Mouse (Mus musculus) heart, adult 18-20 months (tissue): ENCODE results near the gene Apod. TPM values are rescaled to one million over a fixed set of nuclear protein-coding genes. Genes with fewer than 3 reads are reported as not detected.

Source experiments
- DNase-seq, 2 experiments: peaks; one replicate each; pipeline ENCODE4 v3.0.0; 2021 to 2022; ENCODE audit warnings: mixed read lengths in 1 of 2
- long read RNA-seq, 2 experiments: library from polyadenylated mRNA; stranded (forward); transcript quantifications; one replicate each; pipeline ENCODE4 v2.0.0; 2021
- total RNA-seq, 2 experiments: library from RNA; stranded (reverse); gene quantifications; 2 replicates each; pipeline ENCODE4 v1.2.3; 2021

Gene Apod
- 1 to 10 TPM; 5.5 to 6.8 TPM for total RNA-seq
- long read RNA-seq, experiment 1, partial matches to known transcripts, result 1 of 5 reads
- long read RNA-seq, experiment 1, other reads (novel, unspliced or antisense), result 0 of 5 reads
- long read RNA-seq, experiment 2, partial matches to known transcripts, result 0 of 2 reads
- long read RNA-seq, experiment 2, other reads (novel, unspliced or antisense), result 1 of 2 reads

DNA sequence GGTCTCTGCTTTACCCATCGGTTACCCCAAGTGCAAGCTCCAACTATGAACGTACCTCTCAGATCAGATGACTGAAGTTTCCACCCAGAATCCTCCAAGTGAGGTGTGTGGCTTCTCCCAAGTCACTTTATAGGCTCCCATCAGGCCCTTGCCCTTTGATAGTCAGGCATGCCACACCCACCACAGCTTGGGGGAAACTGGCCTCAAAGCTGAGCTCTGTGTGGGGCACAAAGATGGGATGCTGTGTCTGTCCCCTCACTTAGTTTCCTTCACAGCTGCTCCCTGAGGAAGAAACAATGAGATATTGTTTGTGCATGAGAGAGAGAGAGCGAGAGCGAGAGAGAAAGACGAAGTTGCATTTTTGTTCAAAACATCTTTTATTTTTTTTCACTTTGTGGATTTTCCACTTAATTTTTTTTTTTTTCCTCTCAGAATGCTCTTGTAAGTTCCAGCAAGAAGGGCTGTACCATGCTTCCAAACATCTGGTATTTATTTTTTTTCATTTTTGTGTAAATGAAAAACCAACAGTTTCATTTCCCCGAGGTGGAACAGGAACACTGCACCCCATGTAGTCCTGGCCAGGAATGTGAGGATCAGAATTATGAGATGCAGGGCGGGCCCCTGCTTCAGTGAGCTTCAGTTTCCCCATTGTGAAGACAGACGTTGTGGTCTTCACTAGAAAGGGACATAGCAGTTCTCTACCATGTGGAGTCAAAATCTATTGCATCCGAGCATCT lies at the start of gene Apod:
TSS of gene Apod (minus strand) at position 312 of the 737 bp plus-strand sequence.
- peak in 1 of 2 experiments; percentile 25 for DNase-seq

DNA sequence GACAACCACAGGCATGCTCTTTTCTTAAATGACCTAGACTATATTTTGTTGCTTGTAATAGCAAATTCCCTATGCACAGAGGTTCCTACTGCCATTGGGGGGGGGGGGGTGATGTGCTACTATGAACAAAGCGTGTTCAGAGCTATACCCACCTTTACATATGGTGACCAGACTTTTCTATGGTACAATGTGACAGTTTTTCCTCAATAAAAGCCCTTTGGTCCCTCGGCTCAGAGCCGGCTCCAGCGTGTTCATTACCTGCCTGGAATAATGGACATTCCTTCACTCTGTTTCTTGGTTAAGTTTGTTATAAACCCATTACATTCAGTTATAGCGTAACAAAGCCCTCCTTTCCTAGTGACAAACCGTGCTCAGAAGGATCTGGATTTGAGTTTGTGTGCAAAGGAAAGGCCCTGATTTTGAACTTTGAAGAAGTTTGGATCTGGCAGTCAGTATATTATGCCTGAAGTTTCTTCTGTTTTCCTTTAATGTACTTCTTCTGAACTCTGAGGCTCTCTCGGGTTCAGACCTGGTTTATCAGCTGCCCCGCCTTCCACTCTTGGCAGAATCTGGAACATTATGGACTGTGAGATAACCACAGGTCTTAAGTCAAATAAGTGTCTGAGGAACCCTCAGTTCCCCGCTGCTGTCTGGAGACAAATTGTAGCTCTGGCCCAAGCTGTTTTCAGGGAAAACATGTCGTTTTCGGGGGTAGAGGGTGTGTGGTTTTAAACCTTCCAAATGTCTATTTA lies 49.3 kb upstream of the Apod start:
- DNase-seq, result no peak

DNA sequence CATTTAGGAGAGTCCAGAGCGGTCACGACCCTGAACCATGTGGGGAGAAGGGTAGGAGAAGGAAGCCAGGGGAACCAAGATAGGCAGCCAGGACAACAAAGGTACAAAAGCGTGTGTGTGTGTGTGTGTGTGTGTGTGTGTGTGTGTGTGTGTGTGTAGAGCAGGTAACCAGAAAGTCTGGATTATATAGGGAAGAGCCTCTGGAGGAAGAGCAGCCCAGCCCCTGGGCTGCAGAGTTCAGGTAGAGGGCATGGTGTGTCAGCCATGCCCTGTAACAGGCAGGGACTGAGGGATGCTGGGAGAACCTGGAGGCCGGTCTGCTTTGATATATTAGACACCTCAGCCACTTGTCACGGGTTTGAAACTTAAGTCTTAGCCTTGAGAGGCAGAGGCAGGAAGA lies 44.9 kb upstream of the Apod start:
- DNase-seq, result no peak

DNA sequence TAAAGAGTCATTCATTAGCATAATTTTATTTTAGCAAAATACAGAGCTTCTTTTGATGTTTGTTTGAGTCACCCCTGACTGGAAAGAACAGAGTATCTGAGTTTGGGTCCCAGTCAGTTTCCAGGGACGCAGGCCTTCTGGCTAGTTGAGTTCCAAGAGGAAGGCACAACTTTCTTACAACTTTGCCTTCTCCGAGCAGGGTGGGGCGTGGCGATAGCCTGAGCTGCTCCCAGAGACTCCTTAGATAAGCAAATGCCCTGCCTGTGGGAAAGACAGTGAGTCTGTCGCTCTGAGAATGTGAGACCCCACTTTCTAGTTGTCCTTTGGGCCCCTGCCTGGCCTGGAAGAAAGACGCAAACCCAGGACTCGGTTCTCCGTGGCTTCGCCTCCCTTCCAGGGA lies 44.4 kb upstream of the Apod start:
- no peak for DNase-seq

DNA sequence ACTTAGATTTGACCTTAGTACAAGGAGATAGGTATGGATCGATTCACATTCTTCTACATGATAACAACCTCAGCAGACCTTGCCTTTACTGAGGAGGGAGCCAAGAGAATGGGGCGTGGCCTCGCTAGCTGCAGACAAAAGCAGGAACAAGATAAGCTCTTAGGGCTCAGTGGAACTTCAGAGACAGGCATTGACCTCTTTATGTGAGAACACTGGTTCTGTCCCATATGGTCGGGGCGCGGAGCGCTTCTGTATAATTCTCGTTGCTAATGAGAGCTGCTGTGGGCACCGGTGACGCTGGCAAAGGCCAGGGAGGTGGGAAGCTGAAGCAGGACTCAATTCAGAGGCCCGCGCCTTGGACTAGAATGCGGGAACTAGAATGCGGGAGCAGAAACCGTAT lies 44.0 kb upstream of the Apod start:
- DNase-seq, result peak in 1 of 2 experiments; percentile 6

DNA sequence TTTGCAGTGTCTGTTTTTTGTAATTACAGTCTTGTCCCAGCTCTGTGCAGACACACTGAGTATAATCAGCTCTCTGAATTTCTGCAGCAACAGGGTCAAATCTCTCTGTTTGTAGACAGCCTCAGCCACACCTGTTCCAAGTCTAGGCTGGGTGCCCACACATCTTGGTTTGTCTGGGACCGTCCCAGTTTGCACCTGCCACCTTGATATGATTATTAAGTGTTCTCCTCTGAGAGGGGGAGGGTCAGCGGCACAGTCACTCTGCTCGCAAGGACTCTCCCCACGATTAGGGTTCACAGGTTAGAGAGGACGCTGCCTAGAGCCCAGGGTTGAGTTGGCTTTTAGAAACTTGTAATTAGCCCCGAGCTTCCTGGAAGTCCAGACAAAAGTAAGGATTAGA lies 41.3 kb upstream of the Apod start:
- DNase-seq, result no peak

DNA sequence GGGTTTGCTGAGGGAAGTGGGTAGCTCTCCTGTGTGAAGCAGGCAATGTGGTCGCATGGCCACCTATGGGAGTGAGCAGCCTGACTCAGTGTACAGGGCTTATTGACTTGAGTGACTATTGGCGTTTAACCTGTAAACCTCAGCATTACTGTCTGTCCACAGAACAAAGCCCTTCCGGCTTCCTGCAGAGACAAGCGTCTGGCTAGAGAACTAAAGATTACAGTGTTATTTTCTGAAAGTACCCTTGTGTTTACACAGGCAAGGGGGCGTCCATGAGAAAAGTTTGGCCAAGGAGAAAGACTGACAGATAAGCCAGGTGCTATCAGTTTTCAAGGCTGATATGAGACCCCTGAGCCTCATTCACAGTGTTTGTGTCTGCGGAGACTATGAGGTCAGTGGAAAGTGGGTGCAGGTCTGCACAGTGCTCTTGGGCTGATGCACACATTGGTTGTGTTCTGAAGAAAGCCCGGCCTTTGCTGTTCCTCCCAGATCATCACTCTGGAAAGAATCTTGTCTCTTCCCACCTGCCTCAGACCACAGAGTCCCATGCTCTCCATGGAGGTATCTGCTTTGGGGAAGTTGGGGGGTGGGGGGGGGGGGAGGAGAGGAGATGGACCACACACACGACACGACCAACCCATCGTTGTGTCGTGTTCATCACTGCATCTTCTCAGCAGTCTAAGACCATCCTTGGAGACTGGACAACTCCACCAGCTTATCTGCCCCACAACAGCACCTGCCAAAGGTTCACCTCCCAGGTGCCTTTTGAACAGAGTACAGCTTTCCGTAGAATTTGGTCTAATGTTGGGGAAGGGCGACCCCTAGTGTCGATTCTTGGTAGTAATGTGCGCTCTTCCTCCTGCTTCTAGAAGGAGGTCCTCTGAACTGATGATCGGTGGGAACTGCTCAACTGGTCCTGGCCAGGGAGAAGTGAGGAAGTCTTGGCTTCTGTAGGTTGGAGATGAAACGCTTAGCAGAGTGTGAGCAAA lies 40.0 kb upstream of the Apod start:
- peak; percentile 51 to 86 for DNase-seq

DNA sequence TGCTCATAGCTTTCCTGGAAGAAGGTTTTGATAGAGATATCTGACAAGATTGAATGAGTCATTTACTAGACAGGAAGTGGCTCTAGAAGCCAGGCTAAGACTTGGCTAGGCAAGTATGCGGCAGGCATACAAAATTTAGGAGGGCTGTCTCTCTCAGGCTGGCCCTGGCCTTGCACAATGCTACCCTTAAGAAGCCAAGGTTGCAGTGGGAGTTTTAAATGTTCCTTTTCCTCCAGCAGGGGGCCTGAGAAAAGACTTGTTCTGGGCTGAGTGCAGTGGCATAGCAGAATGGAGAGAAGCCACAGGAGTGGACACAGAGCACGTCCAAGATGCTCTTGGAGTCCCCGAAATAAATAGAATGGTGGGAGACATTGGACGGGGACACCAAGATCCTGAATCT lies 38.4 kb upstream of the Apod start:
- DNase-seq, result peak; percentile 39 to 41

DNA sequence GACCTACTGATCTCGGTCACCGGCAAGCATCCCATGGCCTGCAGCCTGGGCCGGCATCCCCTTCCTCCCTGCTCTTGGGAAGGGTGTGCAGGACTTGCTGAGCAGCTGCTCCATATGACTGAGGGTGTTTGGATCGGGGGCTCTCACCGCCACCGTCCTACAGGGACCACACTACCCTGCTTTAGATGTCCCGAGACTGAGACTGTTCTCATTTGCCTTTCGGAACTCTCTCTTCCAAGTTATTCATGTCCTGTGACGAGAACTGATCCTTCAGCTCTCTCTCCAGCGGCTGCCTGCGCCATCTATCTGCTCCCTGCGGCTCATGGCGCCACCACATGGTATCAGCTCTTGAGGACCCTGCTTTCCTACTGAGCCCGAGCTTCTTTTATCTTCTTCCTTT lies 33.0 kb upstream of the Apod start:
- DNase-seq, result peak; percentile 79 to 81

DNA sequence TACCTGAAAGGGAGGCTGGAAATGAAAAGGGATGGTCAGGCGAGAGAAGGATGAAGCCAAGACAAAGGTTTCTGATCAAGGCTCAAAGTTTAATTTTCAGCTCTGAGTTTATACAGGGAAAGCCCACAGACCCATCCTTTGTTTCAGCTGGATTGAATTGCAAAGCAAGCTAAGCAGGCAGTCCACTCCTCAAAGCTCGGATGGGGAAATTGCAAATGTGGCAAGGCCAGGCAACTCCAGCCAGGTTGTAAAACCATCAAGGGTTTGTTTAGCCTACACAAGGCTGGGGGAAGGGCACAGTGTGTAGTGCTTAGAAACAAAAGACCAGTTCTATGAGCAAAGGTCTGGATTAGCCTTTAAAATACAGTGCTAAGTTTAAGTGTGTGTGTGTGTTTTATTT lies 28.4 kb upstream of the Apod start:
- DNase-seq, result peak; percentile 15 to 22

DNA sequence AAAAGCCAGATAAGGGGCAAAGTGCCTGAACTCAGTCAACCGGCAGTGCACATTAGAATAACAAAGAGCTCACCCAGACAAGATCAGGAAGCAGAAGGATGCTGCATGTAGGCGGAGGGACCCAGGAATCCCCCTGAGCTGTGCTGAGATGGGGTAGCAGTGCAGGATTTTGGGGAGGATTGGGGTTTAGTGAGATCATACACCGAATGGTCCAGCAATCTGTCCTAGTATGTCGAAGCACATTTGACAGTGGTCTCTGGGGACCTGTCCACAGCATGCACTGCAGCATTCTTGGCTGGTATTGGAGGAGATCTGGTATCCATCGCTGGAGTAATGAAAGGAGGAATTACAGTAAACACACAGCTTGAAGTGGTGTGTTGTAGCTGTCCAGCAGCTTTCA lies 27.9 kb upstream of the Apod start:
- DNase-seq, result peak; percentile 35 to 64

DNA sequence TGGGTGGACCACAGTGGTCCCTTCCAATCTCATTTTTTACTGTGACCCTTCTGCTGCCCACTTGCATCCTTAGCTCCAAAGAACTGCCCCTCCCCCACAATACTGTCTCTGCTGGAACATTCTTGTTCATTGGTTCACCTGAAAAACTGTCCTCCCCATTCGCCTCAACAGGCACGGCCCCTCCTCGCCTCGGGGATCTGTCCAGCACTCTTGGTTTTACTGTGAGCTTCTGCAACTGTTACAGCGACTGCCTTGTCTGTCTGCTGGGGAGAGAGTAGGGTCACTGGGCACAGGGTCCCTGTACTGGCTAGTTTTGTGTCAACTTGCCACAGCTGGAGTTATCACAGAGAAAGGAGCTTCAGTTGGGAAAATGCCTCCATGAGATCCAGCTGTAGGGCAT lies 24.7 kb upstream of the Apod start:
- no peak for DNase-seq

DNA sequence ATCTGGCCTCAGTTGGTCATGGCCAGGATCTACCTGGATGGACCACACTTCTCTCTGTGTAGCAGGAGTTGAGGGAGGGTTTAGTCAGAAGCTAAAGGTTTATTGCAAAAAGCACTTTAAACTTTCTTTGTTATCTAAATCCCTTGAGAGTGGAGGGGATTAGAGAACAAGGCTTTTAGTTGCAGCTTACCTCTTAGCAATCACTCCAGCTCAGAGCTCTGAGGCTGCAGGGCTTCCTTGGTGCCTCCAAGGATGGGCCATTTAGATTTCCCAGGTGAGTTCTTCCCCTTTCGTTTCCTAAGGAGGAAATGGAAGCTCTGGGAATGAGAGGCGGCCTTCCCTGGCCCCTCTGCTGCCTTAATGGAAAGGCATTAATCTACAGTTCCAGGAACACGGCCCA lies 23.3 kb upstream of the Apod start:
- no peak for DNase-seq

DNA sequence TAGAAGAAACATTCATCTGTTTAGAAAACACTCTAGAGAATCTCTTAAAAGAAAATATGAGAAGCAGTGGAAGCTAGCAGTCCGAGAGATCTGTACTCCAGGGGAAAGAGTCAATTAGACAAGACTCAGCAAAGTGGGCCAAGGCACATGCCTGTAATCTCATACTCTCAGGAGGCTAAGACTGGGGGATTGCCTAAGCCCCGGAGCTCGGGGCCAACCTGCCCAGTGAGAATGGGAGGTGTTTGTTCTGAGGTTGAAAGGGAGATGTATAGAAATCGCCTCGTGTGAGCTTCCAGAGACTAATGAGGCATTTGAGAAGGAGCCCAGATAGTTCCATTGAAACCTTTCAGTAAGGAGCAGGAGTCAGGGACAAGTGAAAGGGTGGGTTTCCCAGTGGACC lies 20.2 kb upstream of the Apod start:
- DNase-seq, result peak; percentile 35 to 36

DNA sequence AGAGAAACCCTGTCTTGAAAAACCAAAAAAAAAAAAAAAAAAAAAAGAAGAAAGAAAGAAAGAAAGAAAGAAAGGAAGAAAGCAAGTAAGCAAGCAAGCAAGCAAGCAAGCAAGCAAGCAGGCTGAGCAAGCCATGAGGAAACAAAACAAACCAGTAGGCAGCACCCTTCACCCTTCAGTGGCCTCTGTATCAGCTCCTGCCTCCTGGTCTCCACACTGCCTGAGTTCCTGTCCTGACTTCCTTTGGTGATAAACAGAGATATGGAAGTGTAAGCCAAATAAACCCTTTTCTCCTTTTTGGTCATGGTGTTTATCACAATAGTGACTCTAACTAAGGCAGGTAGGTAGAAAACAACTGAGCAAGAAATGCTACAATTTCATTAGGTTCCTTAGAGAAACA lies 18.0 kb upstream of the Apod start:
- DNase-seq, result no peak

DNA sequence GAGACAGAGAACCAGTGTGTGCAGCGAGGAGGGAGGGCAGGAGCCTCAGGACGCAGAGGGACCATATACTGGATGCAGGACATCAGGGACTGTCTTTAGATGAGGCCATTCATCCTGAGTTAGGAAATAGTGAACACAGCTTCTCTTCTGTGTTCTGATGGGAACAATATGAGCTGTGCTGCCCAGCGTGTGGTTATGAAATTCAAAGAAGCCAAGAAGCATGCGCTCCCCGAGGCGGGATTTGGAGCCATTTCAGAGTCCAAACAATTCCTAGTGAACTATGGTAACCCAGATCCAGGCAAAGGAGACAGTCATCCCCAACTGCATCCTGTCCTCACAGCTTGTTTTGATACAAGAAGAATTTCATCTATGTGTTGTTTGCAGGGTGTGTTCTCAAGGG lies 16.4 kb upstream of the Apod start:
- DNase-seq, result peak; percentile 79 to 82

DNA sequence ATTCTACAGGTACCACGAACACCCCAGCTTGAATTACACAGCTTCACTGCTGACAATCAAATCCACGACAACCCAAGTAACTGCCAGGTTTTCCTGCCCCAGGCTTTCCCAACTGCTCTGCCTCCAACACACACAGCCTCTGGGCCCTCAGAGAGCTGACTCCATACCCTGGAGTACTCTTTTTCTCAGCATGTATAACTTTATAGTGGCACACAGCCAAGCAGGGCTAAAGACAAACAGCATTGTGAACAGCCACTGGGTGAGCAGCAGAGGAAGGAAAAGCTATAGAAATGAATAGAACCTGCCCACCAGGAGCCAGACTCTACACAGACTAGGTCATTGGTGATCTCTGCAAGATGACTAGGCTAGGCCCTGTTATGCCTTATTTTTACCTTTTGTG lies 15.1 kb upstream of the Apod start:
- no peak for DNase-seq

DNA sequence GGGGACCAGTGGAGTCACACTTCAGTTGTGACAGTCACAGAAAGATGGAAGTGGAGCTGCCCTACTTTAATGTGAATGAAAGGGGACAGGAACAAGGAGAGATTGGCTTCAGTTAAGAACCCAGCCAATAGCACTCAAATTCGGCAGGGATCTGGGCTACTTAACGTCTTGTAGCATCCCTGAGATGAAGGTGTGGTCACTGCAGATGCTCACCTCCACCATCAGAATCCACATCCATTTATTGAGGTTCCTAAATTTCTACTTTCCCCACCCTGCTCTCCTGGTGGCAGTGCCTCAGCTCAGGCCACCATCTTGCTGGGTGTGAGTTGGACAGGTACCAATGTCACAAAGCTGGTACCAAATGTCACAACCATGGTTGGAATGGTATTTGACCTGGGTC lies 13.3 kb upstream of the Apod start:
- DNase-seq, result no peak

DNA sequence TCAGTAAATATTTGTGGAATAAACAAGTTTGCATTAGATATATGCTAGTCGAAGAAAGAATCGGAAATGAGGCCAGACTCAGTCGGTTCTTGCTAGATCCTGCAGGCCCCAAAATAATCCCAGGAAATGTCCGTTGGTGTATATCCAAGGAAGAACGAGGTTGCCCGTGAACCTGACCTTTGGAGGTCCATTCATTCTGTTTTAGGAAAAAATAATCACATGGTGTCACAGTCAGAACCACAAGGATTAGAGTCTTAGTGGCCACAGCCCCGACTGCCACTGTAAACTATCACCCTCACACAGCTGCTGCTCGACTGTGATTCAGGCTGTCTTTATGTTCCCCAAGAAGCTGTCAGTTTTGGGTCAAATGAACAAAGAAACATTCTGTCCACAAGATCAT lies 12.8 kb upstream of the Apod start:
- DNase-seq, result peak; percentile 20 to 46

DNA sequence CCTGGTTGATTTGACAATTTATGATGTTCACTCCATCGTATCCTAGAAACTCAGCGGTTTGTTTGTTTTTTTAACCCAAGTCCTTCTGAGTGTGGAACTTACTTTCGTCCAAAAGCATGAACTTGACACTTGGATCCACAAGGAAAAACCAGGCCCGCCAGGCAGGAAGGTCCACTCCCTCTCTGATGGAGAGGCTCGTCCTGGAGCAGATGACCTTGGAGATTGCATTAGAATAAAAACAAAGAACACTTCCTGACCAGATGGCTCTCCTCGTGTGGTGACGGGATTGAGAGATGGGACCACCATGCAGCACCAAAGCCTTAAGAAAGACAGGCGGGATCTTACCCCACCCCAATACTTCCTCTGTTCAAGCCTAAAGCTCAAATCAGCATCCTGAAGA lies 12.1 kb upstream of the Apod start:
- DNase-seq, result peak; percentile 70 to 80

DNA sequence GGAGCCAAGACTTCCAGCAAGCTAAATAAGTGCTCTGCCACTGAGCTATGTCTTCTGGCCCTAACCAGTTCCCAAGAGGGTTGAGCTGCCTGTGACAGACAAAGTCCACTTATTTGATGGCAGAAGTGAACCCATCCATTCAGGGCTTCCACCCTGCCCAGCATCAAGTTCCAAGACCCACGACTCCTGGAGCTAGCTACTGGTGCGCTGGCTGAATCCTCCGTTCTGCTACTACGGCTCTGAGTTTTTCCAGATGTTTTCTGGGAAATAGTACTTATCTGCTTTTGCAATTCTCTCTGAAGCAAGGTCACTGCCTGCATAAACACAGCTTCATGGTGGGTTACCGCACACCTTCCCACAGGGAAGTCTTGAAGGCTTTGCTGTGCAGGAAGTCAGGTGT lies 11.4 kb upstream of the Apod start:
- DNase-seq, result peak; percentile 66 to 69

DNA sequence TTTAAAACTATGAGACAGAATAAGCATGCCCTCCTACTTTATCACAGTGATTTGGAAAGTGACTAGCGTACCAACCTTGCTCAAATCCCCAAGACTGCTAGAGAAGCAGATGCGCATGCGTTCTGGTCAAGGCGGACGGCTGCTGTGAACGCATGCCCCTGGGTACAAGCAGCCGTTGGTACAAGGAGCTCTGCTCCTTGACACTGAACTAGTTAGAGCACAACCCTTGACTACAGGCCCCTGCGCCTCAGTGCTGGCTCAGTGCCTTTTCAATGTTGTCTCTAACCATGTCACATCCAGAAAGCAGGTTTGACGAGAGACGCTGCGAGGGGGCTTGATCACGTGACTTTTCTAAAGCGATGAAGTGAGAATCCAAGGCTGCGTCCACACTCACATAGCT lies 10.5 kb upstream of the Apod start:
- no peak for DNase-seq
